Mouse (Mus musculus): ENCODE results near the gene Rnls. TPM values are rescaled to one million over a fixed set of nuclear protein-coding genes. Genes with fewer than 3 reads are reported as not detected.

The Rnls gene
- polyA plus RNA-seq, 1 experiment from 2014 or later: 5.8 TPM

- Histone ChIP-seq H3K4me1 (peaks cover 6% of the 10 kb centered on the region), H3K36me3 (replicated peaks) (no peaks in the 10 kb centered on the region), H3K4me3 (no peak overlapping the region), H3K27ac (replicated peaks) (no peak overlapping the region), H3K27me3 (replicated peaks; ENCODE audit: low read depth, poor library complexity, severe bottlenecking) (no peaks in the 10 kb centered on the region), H3K9me3 (no peaks in the 10 kb centered on the region)
- no peak for DNase-seq (ENCODE audit: low spot score)
- WGBS: 92% methylated on average over 6 of the region's 6 CpGs
Observed at GRCm38 (mm10) chr19:33217791-33218300, 174.2 kb downstream of the Rnls start.

GRCm38 (mm10) chr19:33209709-33210108 lies 182.4 kb downstream of the Rnls start:
- no peak overlapping the region for H3K27ac ChIP-seq (replicated peaks)
- H3K27me3 ChIP-seq (replicated peaks; ENCODE audit: low read depth, poor library complexity, severe bottlenecking): no peaks in the 10 kb centered on the region
- H3K4me3 ChIP-seq: no peak overlapping the region
- H3K36me3 ChIP-seq (replicated peaks): no peaks in the 10 kb centered on the region
- no peak for DNase-seq (ENCODE audit: low spot score)
- H3K9me3 ChIP-seq: no peaks in the 10 kb centered on the region
- WGBS: 91% methylated on average over 2 of the region's 2 CpGs
- 0 out of 2 replicates have a peak, but pooled peaks cover 3% of the 10 kb centered on the region for H3K4me1 ChIP-seq

- Histone ChIP-seq H3K27ac (replicated peaks) (no peak overlapping the region), H3K36me3 (replicated peaks) (no peaks in the 10 kb centered on the region), H3K4me1 (0 out of 2 replicates have a peak, but pooled peaks cover 3% of the 10 kb centered on the region), H3K9me3 (no peaks in the 10 kb centered on the region), H3K4me3 (no peak overlapping the region), H3K27me3 (replicated peaks; ENCODE audit: low read depth, poor library complexity, severe bottlenecking) (no peaks in the 10 kb centered on the region)
- DNase-seq (ENCODE audit: low spot score): no peak
- WGBS: 59% methylated on average over 1 of the region's 1 CpGs
Observed at GRCm38 (mm10) chr19:33207991-33208390, 184.1 kb downstream of the Rnls start.

- no peaks in the 10 kb centered on the region for H3K9me3 ChIP-seq
- 84% methylated on average over 2 of the region's 2 CpGs for WGBS
- H3K27ac ChIP-seq (replicated peaks): no peak overlapping the region
- H3K4me1 ChIP-seq: 0 out of 2 replicates have a peak, but pooled peaks cover 3% of the 10 kb centered on the region
- H3K4me3 ChIP-seq: no peak overlapping the region
- H3K27me3 ChIP-seq (replicated peaks; ENCODE audit: low read depth, poor library complexity, severe bottlenecking): no peaks in the 10 kb centered on the region
- no peak for DNase-seq (ENCODE audit: low spot score)
- no peaks in the 10 kb centered on the region for H3K36me3 ChIP-seq (replicated peaks)
Observed at GRCm38 (mm10) chr19:33205389-33205788, 186.7 kb downstream of the Rnls start.

- no peak overlapping the region for H3K4me3 ChIP-seq
- no peak overlapping the region for H3K27ac ChIP-seq (replicated peaks)
- no peak for DNase-seq (ENCODE audit: low spot score)
- no peaks in the 10 kb centered on the region for H3K36me3 ChIP-seq (replicated peaks)
- H3K9me3 ChIP-seq: no peaks in the 10 kb centered on the region
- H3K4me1 ChIP-seq: 0 out of 2 replicates have a peak, but pooled peaks cover 3% of the 10 kb centered on the region
- 85% methylated on average over 6 of the region's 6 CpGs for WGBS
- no peaks in the 10 kb centered on the region for H3K27me3 ChIP-seq (replicated peaks; ENCODE audit: low read depth, poor library complexity, severe bottlenecking)
Observed at GRCm38 (mm10) chr19:33202422-33202821, 189.7 kb downstream of the Rnls start.

- H3K27ac ChIP-seq (replicated peaks): no peak overlapping the region
- no peaks in the 10 kb centered on the region for H3K36me3 ChIP-seq (replicated peaks)
- no peaks in the 10 kb centered on the region for H3K9me3 ChIP-seq
- H3K4me1 ChIP-seq: 0 out of 2 replicates have a peak, but pooled peaks cover 5% of the 10 kb centered on the region
- no peak overlapping the region for H3K4me3 ChIP-seq
- no peaks in the 10 kb centered on the region for H3K27me3 ChIP-seq (replicated peaks; ENCODE audit: low read depth, poor library complexity, severe bottlenecking)
- 72% methylated on average over 4 of the region's 4 CpGs for WGBS
- DNase-seq (ENCODE audit: low spot score): no peak
Observed at GRCm38 (mm10) chr19:33201181-33201580, 190.9 kb downstream of the Rnls start.

- WGBS: 60% methylated on average over 2 of the region's 2 CpGs
- no peak for DNase-seq (ENCODE audit: low spot score)
- Histone ChIP-seq H3K4me1 (0 out of 2 replicates have a peak, but pooled peaks cover 2% of the 10 kb centered on the region), H3K36me3 (replicated peaks) (no peaks in the 10 kb centered on the region), H3K27ac (replicated peaks) (no peak overlapping the region), H3K4me3 (no peak overlapping the region), H3K27me3 (replicated peaks; ENCODE audit: low read depth, poor library complexity, severe bottlenecking) (no peaks in the 10 kb centered on the region), H3K9me3 (no peaks in the 10 kb centered on the region)
Observed at GRCm38 (mm10) chr19:33192064-33192463, 200.0 kb downstream of the Rnls start.

- Histone ChIP-seq H3K27me3 (replicated peaks; ENCODE audit: low read depth, poor library complexity, severe bottlenecking) (no peaks in the 10 kb centered on the region), H3K9me3 (no peaks in the 10 kb centered on the region)
- WGBS: 74% methylated on average over 1 of the region's 1 CpGs
Observed at GRCm38 (mm10) chr19:33188766-33189165, 203.3 kb downstream of the Rnls start.

GRCm38 (mm10) chr19:33179595-33179994 lies 212.5 kb downstream of the Rnls start:
- 77% methylated on average over 5 of the region's 5 CpGs for WGBS
- DNase-seq (ENCODE audit: low spot score): no peak
- no peak overlapping the region for H3K4me3 ChIP-seq
- H3K36me3 ChIP-seq (replicated peaks): no peaks in the 10 kb centered on the region
- no peaks in the 10 kb centered on the region for H3K9me3 ChIP-seq
- no peak overlapping the region for H3K27ac ChIP-seq (replicated peaks)
- no peaks in the 10 kb centered on the region for H3K27me3 ChIP-seq (replicated peaks; ENCODE audit: low read depth, poor library complexity, severe bottlenecking)
- peaks cover 8% of the 10 kb centered on the region; the same call in 1 of the 2 replicates for H3K4me1 ChIP-seq

More at GRCm38 (mm10) chr19:33188766-33189165, 203.3 kb downstream of the Rnls start:
- Histone ChIP-seq H3K4me1 (no peaks in the 10 kb centered on the region), H3K4me3 (no peak overlapping the region), H3K36me3 (replicated peaks) (no peaks in the 10 kb centered on the region), H3K27ac (replicated peaks) (no peak overlapping the region)
- no peak for DNase-seq (ENCODE audit: low spot score)

GRCm38 (mm10) chr19:33178866-33179265 lies 213.2 kb downstream of the Rnls start:
- WGBS: 58% methylated on average over 3 of the region's 3 CpGs
- H3K27me3 ChIP-seq (replicated peaks; ENCODE audit: low read depth, poor library complexity, severe bottlenecking): no peaks in the 10 kb centered on the region
- H3K27ac ChIP-seq (replicated peaks): no peak overlapping the region
- no peaks in the 10 kb centered on the region for H3K9me3 ChIP-seq
- no peaks in the 10 kb centered on the region for H3K36me3 ChIP-seq (replicated peaks)
- peaks cover 8% of the 10 kb centered on the region; the same call in 1 of the 2 replicates for H3K4me1 ChIP-seq
- no peak for DNase-seq (ENCODE audit: low spot score)
- no peak overlapping the region for H3K4me3 ChIP-seq

GRCm38 (mm10) chr19:33178367-33178766 lies 213.7 kb downstream of the Rnls start:
- H3K4me3 ChIP-seq: no peak overlapping the region
- WGBS: 36% methylated on average over 6 of the region's 6 CpGs
- H3K36me3 ChIP-seq (replicated peaks): no peaks in the 10 kb centered on the region
- H3K9me3 ChIP-seq: no peaks in the 10 kb centered on the region
- peaks cover 8% of the 10 kb centered on the region; the same call in 1 of the 2 replicates for H3K4me1 ChIP-seq
- H3K27me3 ChIP-seq (replicated peaks; ENCODE audit: low read depth, poor library complexity, severe bottlenecking): no peaks in the 10 kb centered on the region
- no peak overlapping the region for H3K27ac ChIP-seq (replicated peaks)
- no peak for DNase-seq (ENCODE audit: low spot score)

- Histone ChIP-seq H3K4me1 (peaks cover 8% of the 10 kb centered on the region; the same call in 1 of the 2 replicates), H3K27ac (replicated peaks) (no peak overlapping the region), H3K36me3 (replicated peaks) (no peaks in the 10 kb centered on the region), H3K27me3 (replicated peaks; ENCODE audit: low read depth, poor library complexity, severe bottlenecking) (no peaks in the 10 kb centered on the region), H3K9me3 (no peaks in the 10 kb centered on the region), H3K4me3 (no peak overlapping the region)
- DNase-seq (ENCODE audit: low spot score): no peak
Observed at GRCm38 (mm10) chr19:33173991-33174390, 218.1 kb downstream of the Rnls start.

GRCm38 (mm10) chr19:33169881-33170280 lies 222.2 kb downstream of the Rnls start:
- no peak overlapping the region for H3K4me3 ChIP-seq
- WGBS: 85% methylated on average over 6 of the region's 6 CpGs
- no peaks in the 10 kb centered on the region for H3K36me3 ChIP-seq (replicated peaks)

More at GRCm38 (mm10) chr19:33169881-33170280, 222.2 kb downstream of the Rnls start:
- Histone ChIP-seq H3K27me3 (replicated peaks; ENCODE audit: low read depth, poor library complexity, severe bottlenecking) (no peaks in the 10 kb centered on the region), H3K4me1 (peaks cover 10% of the 10 kb centered on the region), H3K9me3 (no peaks in the 10 kb centered on the region), H3K27ac (replicated peaks) (no peak overlapping the region)
- DNase-seq (ENCODE audit: low spot score): no peak
